Mouse (Mus musculus) right cerebral cortex, postnatal 10 days (tissue): ENCODE measurements around the gene A730071L15Rik.

ENCODE experiments used
- DNase-seq, 2 experiments: peaks; one replicate each; pipeline ENCODE4 v3.0.0; 2021; ENCODE audit warnings: low spot score in 2 of 2

Gene A730071L15Rik

GRCm38 (mm10) chr11:6183246-6183645 lies 16.6 kb upstream of the A730071L15Rik start:
- no peak for DNase-seq

GRCm38 (mm10) chr11:6184202-6184935 lies 15.5 kb upstream of the A730071L15Rik start:
- DNase-seq = no peak

- no peak for DNase-seq
Measured at GRCm38 (mm10) chr11:6187399-6187798, 12.4 kb upstream of the A730071L15Rik start.

GRCm38 (mm10) chr11:6187878-6188277 lies 12.0 kb upstream of the A730071L15Rik start:
- peak; percentile 94 to 96 for DNase-seq

GRCm38 (mm10) chr11:6196780-6197179 lies 3.0 kb upstream of the A730071L15Rik start:
- no peak for DNase-seq

- no peak for DNase-seq
Measured at GRCm38 (mm10) chr11:6198449-6198848, 1.4 kb upstream of the A730071L15Rik start.

GRCm38 (mm10) chr11:6200087-6200569 lies 299 bp downstream of the A730071L15Rik start, which contains the start of gene Nudcd3:
Gene Nudcd3, minus strand, starts transcription at chr11:6200415.
- DNase-seq = peak; percentile 92 to 95

- no peak for DNase-seq
Measured at GRCm38 (mm10) chr11:6200570-6200969, 741 bp downstream of the A730071L15Rik start.

GRCm38 (mm10) chr11:6207090-6207489 lies 7.3 kb downstream of the A730071L15Rik start:
- no peak for DNase-seq

- no peak for DNase-seq
Measured at GRCm38 (mm10) chr11:6208158-6208557, 8.3 kb downstream of the A730071L15Rik start.

GRCm38 (mm10) chr11:6216834-6217233 lies 17.0 kb downstream of the A730071L15Rik start:
- no peak for DNase-seq

GRCm38 (mm10) chr11:6218189-6218896 lies 18.5 kb downstream of the A730071L15Rik start:
- DNase-seq = no peak

- DNase-seq = no peak
Measured at GRCm38 (mm10) chr11:6219967-6220366, 20.1 kb downstream of the A730071L15Rik start.

GRCm38 (mm10) chr11:6222187-6222586 lies 22.4 kb downstream of the A730071L15Rik start:
- DNase-seq = no peak

GRCm38 (mm10) chr11:6224541-6225229 lies 24.9 kb downstream of the A730071L15Rik start:
- no peak for DNase-seq

GRCm38 (mm10) chr11:6230012-6230411 lies 30.2 kb downstream of the A730071L15Rik start, which contains the start of gene Npc1l1:
Gene Npc1l1, minus strand, starts transcription at chr11:6230143.
- DNase-seq = no peak

- DNase-seq = no peak
Measured at GRCm38 (mm10) chr11:6233025-6233424, 33.2 kb downstream of the A730071L15Rik start.

- no peak for DNase-seq
Measured at GRCm38 (mm10) chr11:6244707-6245106, 44.9 kb downstream of the A730071L15Rik start.
